Mouse (Mus musculus) intestine, embryonic 14.5 days (tissue): ENCODE data around the gene Cidec. TPM values are rescaled to one million over a fixed set of nuclear protein-coding genes. Genes with fewer than 3 reads are reported as not detected.

Experiments used
- ATAC-seq: fragments of 200-750 bp; cut with Nextera tagmentation; replicated peaks from 2 replicates; pipeline ENCODE4 v1.8.0; 2017; ENCODE audit warnings: low read depth, moderate number of reproducible peaks, moderate TSS enrichment, moderate library complexity; ENCODE audit not compliant: low FRiP score, low TSS enrichment
- DNase-seq: peaks from one replicate; pipeline ENCODE4 v3.0.0-alpha.2; 2018; ENCODE audit warnings: low spot score
- H3K27ac ChIP-seq: fragments of 300-500 bp; sonication (generic); 2 replicates; pipeline ENCODE4 v1.5.1; 2014; ENCODE audit warnings: low read depth, mild to moderate bottlenecking, control low read depth
- H3K27me3 ChIP-seq: fragments of 300-500 bp; sonication (generic); replicated peaks from 2 replicates; pipeline ENCODE4 v1.6.1; 2014; ENCODE audit warnings: low read length, control low read depth; ENCODE audit not compliant: control insufficient read depth, insufficient read depth
- H3K36me3 ChIP-seq: fragments of 300-500 bp; sonication (generic); 2 replicates; pipeline ENCODE4 v1.6.1; 2014; ENCODE audit warnings: low read length, control low read depth; ENCODE audit not compliant: control insufficient read depth, insufficient read depth
- H3K4me1 ChIP-seq: fragments of 300-500 bp; sonication (generic); replicated peaks from 2 replicates; pipeline ENCODE4 v1.6.1; 2014; ENCODE audit warnings: low read length, control low read depth, mixed read lengths; ENCODE audit not compliant: control insufficient read depth, insufficient read depth
- H3K4me2 ChIP-seq: fragments of 300-500 bp; sonication (generic); 2 replicates; pipeline ENCODE4 v1.6.1; 2014; ENCODE audit warnings: low read length
- H3K4me3 ChIP-seq: fragments of 300-500 bp; sonication (generic); 2 replicates; pipeline ENCODE4 v1.5.1; 2014; ENCODE audit warnings: low read depth, low read length, control low read depth, mixed read lengths
- H3K9ac ChIP-seq: fragments of 300-500 bp; sonication (generic); 2 replicates; pipeline ENCODE4 v1.6.1; 2014; ENCODE audit warnings: mild to moderate bottlenecking, low read length
- H3K9me3 ChIP-seq: fragments of 300-500 bp; sonication (generic); 2 replicates; pipeline ENCODE4 v1.6.1; 2016; ENCODE audit warnings: low read length, control low read depth; ENCODE audit not compliant: control insufficient read depth
- WGBS: fragments of 180-500 bp; shearing (Covaris S2); extraction: QIAGEN DNeasy Blood & Tissue Kit; methylation state at CpG from one replicate; pipeline ENCODE4 v1.1.7; 2014; 5-methylcytosine and 5-hydroxymethylcytosine counted together
- polyA plus RNA-seq: library from polyadenylated mRNA; unstranded; fragments of >200 nt; fragmentation: Nextera tagmentation; extraction: Ambion mirVana; gene quantifications from 2 replicates; pipeline ENCODE4 v1.2.1, GENCODE M21; 2014

Gene Cidec
- polyA plus RNA-seq, 1 experiment from 2014 or later, result 3.1 TPM

GRCm38 (mm10) chr6:113458635-113459034 is 23.1 kb upstream of the Cidec start:
- WGBS, result 48% methylated on average over 10 of the region's 10 CpGs
- ATAC-seq (peak; percentile 85), DNase-seq (no peak)
- Histone ChIP-seq H3K4me1 (no peaks in the 10 kb centered on the region), H3K4me2 (no peak overlapping the region; the same call in 1 of the 2 replicates), H3K9ac (no peak overlapping the region), H3K27me3 (no peaks in the 10 kb centered on the region), H3K27ac (no peak overlapping the region), H3K9me3 (no peaks in the 10 kb centered on the region), H3K4me3 (no peak overlapping the region), H3K36me3 (no peaks in the 10 kb centered on the region)

- H3K4me2 ChIP-seq, result no peak within 1 kb of the TSS; the same call in 1 of the 2 replicates
- no peak for DNase-seq
- no peaks in the 10 kb centered on the region for H3K9me3 ChIP-seq
- H3K27me3 ChIP-seq, result no peaks in the 10 kb centered on the region
- H3K27ac ChIP-seq, result no peak within 1 kb of the TSS
- no peak for ATAC-seq
- H3K4me3 ChIP-seq, result no peak within 1 kb of the TSS
- WGBS, result 55% methylated on average over 10 of the region's 10 CpGs
- H3K36me3 ChIP-seq, result no peaks in the 10 kb centered on the region
- H3K4me1 ChIP-seq, result no peaks in the 10 kb centered on the region
- no peak within 1 kb of the TSS for H3K9ac ChIP-seq
Observed at GRCm38 (mm10) chr6:113457952-113458534, 22.5 kb upstream of the Cidec start, which contains the start of gene Il17re. Gene Il17re, plus strand, starts transcription at chr6:113458484.

GRCm38 (mm10) chr6:113455007-113455406 is 19.4 kb upstream of the Cidec start:
- no peak for DNase-seq
- Histone ChIP-seq H3K27ac (no peak overlapping the region), H3K4me2 (no peak overlapping the region), H3K36me3 (no peaks in the 10 kb centered on the region), H3K4me1 (no peaks in the 10 kb centered on the region), H3K9me3 (no peaks in the 10 kb centered on the region), H3K9ac (no peak overlapping the region), H3K27me3 (no peaks in the 10 kb centered on the region), H3K4me3 (no peak overlapping the region)
- WGBS, result 52% methylated on average over 5 of the region's 5 CpGs
- no peak for ATAC-seq

GRCm38 (mm10) chr6:113451839-113452238 is 16.3 kb upstream of the Cidec start:
- H3K27me3 ChIP-seq, result no peaks in the 10 kb centered on the region
- no peak overlapping the region for H3K4me2 ChIP-seq
- no peak overlapping the region for H3K27ac ChIP-seq
- no peaks in the 10 kb centered on the region for H3K9me3 ChIP-seq
- H3K36me3 ChIP-seq, result peaks cover 22% of the 10 kb centered on the region
- WGBS, result 78% methylated on average over 2 of the region's 2 CpGs
- H3K9ac ChIP-seq, result no peak overlapping the region
- no peaks in the 10 kb centered on the region for H3K4me1 ChIP-seq
- no peak for DNase-seq
- no peak overlapping the region for H3K4me3 ChIP-seq
- ATAC-seq, result no peak

- Histone ChIP-seq H3K9ac (no peak overlapping the region), H3K4me2 (no peak overlapping the region), H3K4me3 (no peak overlapping the region), H3K9me3 (no peaks in the 10 kb centered on the region), H3K4me1 (peaks cover 7% of the 10 kb centered on the region), H3K36me3 (peaks cover 25% of the 10 kb centered on the region), H3K27ac (no peak overlapping the region), H3K27me3 (no peaks in the 10 kb centered on the region)
- ATAC-seq (no peak), DNase-seq (no peak)
- WGBS, result 88% methylated on average over 4 of the region's 4 CpGs
Observed at GRCm38 (mm10) chr6:113447639-113448038, 12.1 kb upstream of the Cidec start.

GRCm38 (mm10) chr6:113444207-113444965 is 8.8 kb upstream of the Cidec start:
- Histone ChIP-seq H3K4me2 (no peak overlapping the region), H3K27me3 (no peaks in the 10 kb centered on the region), H3K4me1 (peaks cover 7% of the 10 kb centered on the region), H3K9ac (no peak overlapping the region), H3K36me3 (peaks cover 25% of the 10 kb centered on the region), H3K27ac (no peak overlapping the region), H3K9me3 (no peaks in the 10 kb centered on the region), H3K4me3 (no peak overlapping the region)
- WGBS, result 79% methylated on average over 6 of the region's 8 CpGs
- ATAC-seq (no peak), DNase-seq (no peak)

- WGBS, result 49% methylated on average over 12 of the region's 12 CpGs
Observed at GRCm38 (mm10) chr6:113443091-113443490, 7.5 kb upstream of the Cidec start.

GRCm38 (mm10) chr6:113442442-113443090 is 7.0 kb upstream of the Cidec start, which contains the start of gene Jagn1:
Gene Jagn1, plus strand, starts transcription at chr6:113442569.
- peak within 1 kb of the TSS; percentile 96 for H3K4me3 ChIP-seq
- DNase-seq (peak; percentile 100), ATAC-seq (peak; percentile 88)
- H3K27me3 ChIP-seq, result no peaks in the 10 kb centered on the region
- H3K36me3 ChIP-seq, result peaks cover 10% of the 10 kb centered on the region
- H3K27ac ChIP-seq, result peak within 1 kb of the TSS; percentile 59; the same call in 1 of the 2 replicates
- peak within 1 kb of the TSS; percentile 92 for H3K4me2 ChIP-seq
- peaks cover 7% of the 10 kb centered on the region for H3K4me1 ChIP-seq
- H3K9ac ChIP-seq, result peak within 1 kb of the TSS; percentile 96
- WGBS, result under 1% methylated on average over 45 of the region's 45 CpGs
- no peaks in the 10 kb centered on the region for H3K9me3 ChIP-seq

More at GRCm38 (mm10) chr6:113443091-113443490, 7.5 kb upstream of the Cidec start:
- Histone ChIP-seq H3K9ac (peak overlapping the region; percentile 96), H3K4me2 (peak overlapping the region; percentile 92), H3K27ac (0 out of 2 replicates have a peak overlapping the region, but pooled peaks have one; percentile 59), H3K4me3 (peak overlapping the region; percentile 96), H3K36me3 (peaks cover 15% of the 10 kb centered on the region), H3K9me3 (no peaks in the 10 kb centered on the region), H3K27me3 (no peaks in the 10 kb centered on the region), H3K4me1 (peaks cover 7% of the 10 kb centered on the region)
- ATAC-seq (no peak), DNase-seq (no peak)
